Mouse (Mus musculus) left cerebral cortex, adult 2 months (tissue): ENCODE measurements at regions not wholly inside any gene's neighbourhood (a gene's known extent, or its start where the extent isn't known, plus 50 kb on each side); places are given as distances from the start of the nearest gene placed in this dataset.

ENCODE experiments used
- DNase-seq, 2 experiments: peaks; one replicate each; pipeline ENCODE4 v3.0.0; 2021 to 2022; ENCODE audit warnings: low spot score in 2 of 2, mixed read lengths in 1 of 2; ENCODE audit errors: extremely low spot score in 1 of 2
- H3K27ac ChIP-seq: fragments of 200-600 bp; 2 replicates; pipeline ENCODE4 v1.8.1; 2022
- H3K4me3 ChIP-seq: fragments of 200-600 bp; 2 replicates; pipeline ENCODE4 v1.8.1; 2022
- CTCF ChIP-seq: fragments of 200-600 bp; IDR thresholded peaks from 2 replicates; pipeline ENCODE4 v1.8.1; 2022; ENCODE audit warnings: antibody characterized with exemption, mild to moderate bottlenecking, moderate library complexity
- intact Hi-C: fragments of 180-260 bp; cut with DNase I; formaldehyde crosslinking; loops from one replicate; pipeline ENCODE4 v1.15.1; 2025

DNA sequence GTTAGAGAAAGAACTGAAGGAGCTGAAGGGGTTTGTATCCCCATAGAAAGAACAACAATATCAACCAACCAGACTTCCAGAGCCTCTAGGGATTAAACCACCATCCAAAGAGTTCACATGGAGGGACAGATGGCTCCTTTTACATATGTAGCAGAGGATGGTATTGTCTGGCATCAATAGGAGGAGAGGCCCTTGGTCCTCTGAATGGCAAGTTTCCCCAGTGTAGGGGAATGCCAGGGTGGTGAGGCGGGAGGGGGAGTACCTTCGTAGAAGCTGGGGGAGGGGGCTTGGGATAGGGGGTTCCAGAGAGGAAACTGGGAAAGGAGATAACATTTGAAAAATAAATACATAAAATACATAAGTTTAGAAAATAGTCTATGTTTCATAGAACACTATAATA lies 1162.6 kb upstream of the Adgrl4 start:
- no peak for DNase-seq
- Histone ChIP-seq H3K4me3 (no peak overlapping the region), H3K27ac (no peak overlapping the region)
- intact Hi-C loops = no loop called here
- TF ChIP-seq CTCF = no peak

GRCm38 (mm10) chr3:150296057-150296710 lies 1141.5 kb upstream of the Adgrl4 start:
- intact Hi-C loops = no loop called here
- no peak overlapping the region for H3K27ac ChIP-seq
- no peak overlapping the region for H3K4me3 ChIP-seq
- TF ChIP-seq CTCF = no peak
- no peak for DNase-seq

DNA sequence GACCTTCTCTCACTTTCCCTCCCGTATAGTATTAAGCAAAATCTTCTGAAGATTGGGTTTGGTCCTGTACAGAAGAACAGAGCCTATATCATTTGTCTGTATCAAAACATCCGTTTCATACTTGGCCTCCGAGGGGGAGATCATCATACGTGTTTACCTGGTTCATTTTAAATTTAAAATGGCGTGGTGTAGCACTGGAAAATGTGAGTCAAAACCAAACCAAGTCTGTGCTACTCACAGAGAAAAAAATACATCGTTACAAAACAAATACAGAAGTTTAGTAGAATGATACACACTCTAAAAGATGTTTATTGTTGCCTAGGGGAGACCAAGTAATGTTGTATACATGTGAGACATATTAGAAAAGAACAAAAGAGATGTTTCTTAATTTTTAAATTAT lies 1108.9 kb upstream of the Adgrl4 start:
- no peak for TF ChIP-seq CTCF
- no peak overlapping the region for H3K27ac ChIP-seq
- H3K4me3 ChIP-seq = no peak overlapping the region
- intact Hi-C loops = no loop called here
- DNase-seq = no peak

DNA sequence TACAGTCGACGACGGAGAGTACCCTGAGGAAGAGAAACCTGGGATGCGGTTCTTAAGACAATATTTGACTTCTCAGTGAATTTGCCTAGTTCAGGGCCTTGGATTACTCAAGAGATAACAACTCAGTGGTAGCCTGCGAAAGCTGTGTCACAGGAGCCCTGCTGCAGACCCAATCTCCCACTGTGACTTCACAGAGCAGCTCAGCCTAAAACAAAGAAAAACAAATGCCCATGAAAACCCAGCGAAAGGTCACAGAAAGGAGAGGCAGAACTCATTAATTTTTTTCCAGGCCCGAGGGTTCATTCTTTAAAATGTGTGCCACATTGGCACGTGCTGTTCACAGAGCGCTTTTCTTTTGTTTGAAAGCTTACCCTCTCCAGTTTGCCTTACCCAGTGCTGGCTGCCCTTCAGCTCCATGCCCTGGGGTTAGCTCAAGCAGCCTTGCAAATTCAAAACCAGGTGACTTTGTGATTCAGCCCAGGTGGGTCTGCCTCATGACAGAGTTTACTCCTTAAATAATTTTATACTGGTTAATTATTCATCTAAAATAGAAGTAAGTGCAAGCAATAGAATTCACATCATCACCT lies 1085.5 kb upstream of the Adgrl4 start:
- intact Hi-C loops = no loop called here
- no peak for TF ChIP-seq CTCF
- no peak overlapping the region for H3K27ac ChIP-seq
- no peak for DNase-seq
- no peak overlapping the region for H3K4me3 ChIP-seq

DNA sequence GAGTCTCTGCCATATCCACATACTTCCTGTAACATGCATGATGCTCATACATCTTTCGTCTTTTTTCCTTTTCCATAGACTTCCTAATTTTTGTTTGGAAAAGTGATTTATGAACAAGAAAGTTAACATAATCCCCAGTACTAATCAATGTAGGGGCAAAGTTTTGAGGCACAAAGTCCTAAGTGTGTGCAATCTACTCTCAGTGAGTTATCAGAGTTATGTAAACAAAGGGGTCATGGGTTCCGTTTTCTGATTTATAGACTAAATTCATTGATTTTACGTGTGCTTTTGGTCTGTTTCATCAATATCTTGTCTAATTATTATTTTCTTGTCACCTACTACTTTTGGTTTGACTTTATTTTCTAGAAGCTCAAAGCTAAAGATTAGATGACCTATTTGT lies 1071.9 kb upstream of the Adgrl4 start:
- Histone ChIP-seq H3K4me3 (no peak overlapping the region), H3K27ac (no peak overlapping the region)
- DNase-seq = no peak
- intact Hi-C loops = no loop called here
- TF ChIP-seq CTCF = no peak

DNA sequence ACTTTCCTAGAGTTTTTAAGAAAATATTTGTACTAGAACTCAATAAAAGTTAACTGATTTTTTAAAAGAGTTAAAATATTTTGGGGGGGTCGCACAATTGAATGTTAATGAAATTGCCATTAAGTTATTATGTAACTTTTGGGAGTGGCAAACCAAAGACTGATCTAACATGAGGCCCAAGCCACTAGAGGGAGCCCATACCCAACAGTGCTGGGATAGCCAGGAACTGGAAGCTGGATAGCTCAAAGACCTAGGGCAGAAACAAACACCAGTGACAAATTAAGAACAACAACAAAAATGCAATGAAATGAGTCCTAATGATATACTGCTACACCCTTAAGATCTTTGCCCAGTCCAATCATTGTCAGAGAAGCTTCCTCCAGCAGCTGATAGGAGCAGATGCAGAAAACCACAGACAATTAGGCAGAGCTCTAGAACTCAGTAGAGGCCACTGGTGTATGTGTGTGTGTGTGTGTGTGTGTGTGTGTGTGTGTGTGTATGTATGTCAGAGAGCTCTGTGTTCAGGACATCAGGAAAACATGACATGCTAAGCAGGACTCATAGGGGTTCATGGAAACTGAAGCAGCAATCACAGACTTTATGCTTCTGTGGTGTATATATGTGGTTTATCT lies 1052.6 kb upstream of the Adgrl4 start:
- peak; percentile 60 for TF ChIP-seq CTCF
- peak; percentile 20 to 53 for DNase-seq
- H3K27ac ChIP-seq = no peak overlapping the region
- intact Hi-C loops = loop anchor here (1.0 to 5.0 kb wide), 3 partner anchors 618 to 1182 kb away; no protein-coding TSS in a partner anchor
- H3K4me3 ChIP-seq = no peak overlapping the region

DNA sequence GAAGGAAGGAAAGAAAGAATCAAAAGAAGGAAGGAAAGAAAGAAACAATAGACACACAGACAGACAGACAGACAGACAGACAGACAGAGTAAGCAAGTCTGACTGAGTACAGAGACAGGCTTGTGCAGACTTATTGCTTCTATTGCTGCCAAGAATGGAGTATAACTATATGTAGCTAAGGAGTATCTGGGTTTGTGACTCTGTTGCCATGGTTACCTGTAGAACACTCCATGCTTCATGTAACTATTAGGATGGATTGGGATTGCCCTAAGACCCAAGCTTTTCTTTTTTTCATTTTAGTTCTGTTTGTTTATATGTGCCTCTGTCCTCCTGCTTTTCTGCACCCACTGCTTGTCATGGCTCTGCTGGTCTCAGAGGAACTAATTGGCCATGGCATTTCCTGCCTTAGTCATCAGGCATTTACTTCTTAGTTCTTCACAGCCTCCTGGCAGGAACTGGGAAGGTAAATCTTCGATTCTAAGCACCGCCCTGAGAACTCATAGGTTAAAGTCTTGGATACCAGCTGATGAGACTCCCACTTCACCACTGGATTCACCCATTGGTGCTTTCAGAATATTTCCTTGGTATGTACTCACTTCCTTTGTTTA lies 1035.9 kb upstream of the Adgrl4 start:
- DNase-seq = no peak
- intact Hi-C loops = no loop called here
- Histone ChIP-seq H3K27ac (no peak overlapping the region), H3K4me3 (no peak overlapping the region)
- no peak for TF ChIP-seq CTCF

DNA sequence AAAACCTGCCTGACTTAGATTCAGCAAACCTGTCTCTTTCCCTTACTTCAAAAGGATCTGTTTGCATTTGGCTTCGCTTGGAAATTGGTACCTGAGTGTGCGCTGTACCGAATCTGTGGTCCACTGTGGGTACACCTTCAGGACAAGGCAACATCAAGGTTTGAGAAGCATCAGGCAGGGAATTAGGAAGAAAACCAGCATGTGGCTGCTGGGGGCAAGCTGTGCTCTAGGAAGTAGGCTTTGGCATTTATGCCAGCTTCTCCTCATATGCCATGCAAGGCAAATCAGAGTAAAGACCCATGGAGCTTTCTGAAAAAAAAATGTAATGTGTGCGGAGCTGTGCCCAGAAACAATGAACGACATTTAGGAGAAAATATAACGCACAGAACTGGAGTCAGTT lies 1031.6 kb upstream of the Adgrl4 start:
- TF ChIP-seq CTCF = no peak
- intact Hi-C loops = no loop called here
- no peak for DNase-seq
- no peak overlapping the region for H3K27ac ChIP-seq
- no peak overlapping the region for H3K4me3 ChIP-seq

DNA sequence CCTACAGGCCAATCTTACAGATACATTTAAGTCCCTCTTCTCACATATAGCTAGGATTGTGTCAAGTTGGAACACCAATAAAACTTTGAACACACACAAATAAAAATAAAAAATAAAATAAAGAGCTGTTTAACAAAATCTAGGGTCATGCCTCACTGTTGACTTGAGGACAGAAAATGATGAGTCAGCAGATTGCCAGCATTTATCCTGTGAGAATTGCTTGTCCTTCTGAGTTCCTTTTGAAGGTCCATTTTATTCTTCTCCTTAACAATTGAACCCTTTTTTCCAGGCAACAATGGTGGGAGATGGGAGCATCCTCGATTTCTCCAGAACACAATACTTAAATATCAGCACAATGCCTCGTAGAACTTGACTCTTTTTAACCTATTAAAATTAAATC lies 1022.4 kb upstream of the Adgrl4 start:
- no peak for TF ChIP-seq CTCF
- intact Hi-C loops = no loop called here
- DNase-seq = no peak
- Histone ChIP-seq H3K4me3 (no peak overlapping the region), H3K27ac (no peak overlapping the region)

GRCm38 (mm10) chr3:150416447-150416846 lies 1021.2 kb upstream of the Adgrl4 start:
- H3K4me3 ChIP-seq = no peak overlapping the region
- no peak for TF ChIP-seq CTCF
- DNase-seq = no peak
- H3K27ac ChIP-seq = no peak overlapping the region
- intact Hi-C loops = no loop called here

- Histone ChIP-seq H3K27ac (no peak overlapping the region), H3K4me3 (no peak overlapping the region)
- intact Hi-C loops = no loop called here
- DNase-seq = no peak
- TF ChIP-seq CTCF = no peak
Measured at GRCm38 (mm10) chr3:150427965-150428364, 1009.7 kb upstream of the Adgrl4 start.

GRCm38 (mm10) chr3:150431291-150431690 lies 1006.4 kb upstream of the Adgrl4 start:
- intact Hi-C loops = no loop called here
- TF ChIP-seq CTCF = no peak
- Histone ChIP-seq H3K27ac (no peak overlapping the region), H3K4me3 (no peak overlapping the region)
- DNase-seq = no peak
